Mouse (Mus musculus) frontal cortex, adult 2 months (tissue): ENCODE data around the gene Trak1. TPM values are rescaled to one million over a fixed set of nuclear protein-coding genes. Genes with fewer than 3 reads are reported as not detected.

Experiments
- DNase-seq, 2 experiments: peaks; one replicate each; pipeline ENCODE4 v3.0.0; 2022; ENCODE audit warnings: low spot score in 1 of 2; ENCODE audit errors: extremely low spot score in 1 of 2
- polyA plus RNA-seq: library from polyadenylated mRNA; depleted of rRNA; stranded (reverse); fragments of >200 nt; gene quantifications from 2 replicates; pipeline ENCODE4 v1.2.3, GENCODE M21; 2012

The Trak1 gene
- polyA plus RNA-seq, 1 experiment = 139 TPM

DNA sequence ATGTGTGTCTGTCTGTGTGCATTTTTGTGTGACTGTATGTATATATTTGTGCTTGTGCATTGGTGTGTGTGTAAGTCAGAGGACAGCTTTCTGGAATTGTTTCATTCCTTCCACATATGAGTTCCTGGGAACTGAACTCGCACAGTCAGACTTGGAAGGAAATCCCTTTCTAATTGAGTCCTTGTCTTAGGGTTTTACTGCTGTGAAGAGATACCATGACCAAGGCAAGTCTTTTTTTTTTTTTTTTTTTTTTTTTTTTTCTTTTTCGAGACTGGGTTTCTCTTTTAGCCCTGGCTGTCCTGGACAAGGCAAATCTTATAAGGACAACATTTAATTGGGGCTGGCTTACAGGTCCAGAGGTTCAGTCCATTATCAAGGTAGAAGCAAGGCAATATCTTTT is 6.0 kb upstream of the Trak1 start:
- DNase-seq = no peak

DNA sequence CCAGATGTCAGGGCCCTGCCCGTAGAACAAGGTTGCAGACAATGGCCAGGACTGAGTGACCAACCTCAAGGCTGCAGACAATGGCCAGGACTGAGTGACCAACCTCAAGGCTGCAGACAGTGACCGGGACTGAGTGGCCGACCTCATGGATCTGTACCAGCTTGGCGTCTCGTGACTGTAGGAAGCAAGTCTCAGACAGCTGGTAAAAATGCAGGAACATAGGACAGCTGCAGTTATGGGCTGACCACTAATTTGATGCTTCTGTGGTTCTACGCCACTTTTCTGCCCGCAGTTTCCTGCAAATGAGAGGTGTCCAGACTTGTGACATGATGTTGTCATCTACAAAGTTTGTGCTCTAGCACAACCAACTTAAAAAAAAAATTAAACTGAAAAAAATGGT is 4.1 kb upstream of the Trak1 start:
- no peak for DNase-seq

DNA sequence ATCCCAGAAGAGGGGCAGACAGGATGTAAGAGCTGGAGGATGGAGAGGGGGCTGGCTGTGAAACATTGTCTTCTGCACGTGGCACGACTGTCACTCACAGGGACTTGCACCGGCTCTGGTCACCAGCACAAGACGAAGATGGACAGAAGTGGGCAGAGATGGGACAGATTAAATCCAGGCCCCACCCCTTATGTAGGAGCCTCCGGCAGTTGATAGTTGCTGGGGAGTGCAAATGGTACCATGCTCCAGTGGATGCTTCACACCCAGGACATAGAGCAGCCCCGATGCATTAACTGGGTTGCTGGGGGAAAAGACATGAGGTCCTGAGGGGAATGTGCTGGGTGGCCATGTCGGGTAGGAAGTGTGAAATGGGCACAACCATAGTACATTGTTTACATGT is 2.1 kb upstream of the Trak1 start:
- DNase-seq = no peak

DNA sequence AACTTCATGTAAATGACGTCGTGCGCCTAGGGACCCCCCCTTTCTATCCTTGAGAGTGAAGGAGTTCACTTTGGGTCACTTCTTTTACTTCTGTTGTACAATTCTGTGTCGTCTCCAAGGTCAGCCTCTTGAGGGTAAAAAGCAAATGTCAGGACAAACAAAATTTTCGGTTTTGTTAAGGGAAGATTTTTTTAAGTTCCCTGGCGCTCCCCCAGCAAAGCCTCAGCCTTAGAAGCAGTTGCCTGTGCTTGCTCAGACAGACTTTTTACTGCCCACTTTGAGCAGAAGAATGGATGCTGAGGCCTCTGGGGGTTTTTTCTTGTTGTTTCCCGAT is 730 bp downstream of the Trak1 start:
- no peak for DNase-seq

DNA sequence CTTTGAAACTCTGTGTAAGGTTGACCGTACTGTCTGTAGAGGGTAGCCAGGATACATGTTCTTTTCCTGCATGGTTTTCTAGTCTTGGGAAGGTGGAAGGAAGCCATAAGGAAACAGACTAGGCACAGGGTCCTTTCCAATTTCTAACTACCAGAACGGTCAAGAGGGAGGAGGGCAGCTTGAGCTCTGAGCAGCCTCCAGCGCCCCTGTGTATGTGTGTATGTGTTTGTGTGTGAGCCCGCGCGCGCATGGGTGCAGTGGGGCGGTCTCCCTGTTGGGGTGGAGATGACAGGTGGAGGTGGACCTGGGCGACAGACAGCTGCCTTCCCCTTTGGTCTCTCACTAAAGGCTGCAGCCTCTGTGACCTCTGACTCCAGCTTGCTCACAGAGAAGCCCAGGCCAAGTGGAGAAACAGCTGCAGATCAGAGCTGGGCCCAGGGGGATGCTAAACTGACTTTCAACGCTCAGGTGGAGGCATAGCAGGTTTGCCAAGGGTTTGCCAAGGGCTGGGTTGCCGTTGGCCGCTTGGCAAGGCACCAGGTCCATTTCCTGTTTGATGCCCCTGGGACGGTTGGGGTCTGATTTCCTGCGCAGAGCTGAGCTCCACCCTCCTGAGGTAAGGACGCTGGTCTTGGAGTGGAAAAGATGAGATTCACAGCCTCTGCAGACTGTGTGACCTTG is 1.2 kb downstream of the Trak1 start:
- no peak for DNase-seq

DNA sequence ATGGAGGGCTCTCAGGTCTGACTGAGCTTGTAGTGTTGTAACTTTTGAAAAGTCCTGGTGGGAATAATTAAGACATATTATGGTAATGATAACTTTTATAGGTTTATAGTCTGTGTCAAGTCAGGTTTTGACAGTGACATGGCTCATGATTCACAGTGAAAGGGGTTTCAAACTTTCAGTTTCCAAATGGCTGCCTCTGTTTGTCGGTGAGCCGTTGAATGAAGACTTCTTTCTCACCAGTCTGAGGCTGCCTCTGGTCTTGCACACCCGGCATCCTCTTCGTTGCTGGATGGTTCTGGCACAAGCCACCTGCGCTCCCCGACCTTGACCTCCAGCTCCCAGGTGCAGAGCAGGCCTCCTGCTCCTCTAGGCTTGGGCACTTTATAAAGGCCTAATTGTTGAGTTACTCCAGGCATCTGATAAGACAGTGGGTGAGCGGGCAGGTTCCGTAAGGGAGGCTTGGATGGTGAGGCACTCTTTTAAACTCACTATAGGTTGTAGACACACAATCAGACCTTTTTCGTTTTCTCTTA is 2.0 kb downstream of the Trak1 start:
- no peak for DNase-seq

DNA sequence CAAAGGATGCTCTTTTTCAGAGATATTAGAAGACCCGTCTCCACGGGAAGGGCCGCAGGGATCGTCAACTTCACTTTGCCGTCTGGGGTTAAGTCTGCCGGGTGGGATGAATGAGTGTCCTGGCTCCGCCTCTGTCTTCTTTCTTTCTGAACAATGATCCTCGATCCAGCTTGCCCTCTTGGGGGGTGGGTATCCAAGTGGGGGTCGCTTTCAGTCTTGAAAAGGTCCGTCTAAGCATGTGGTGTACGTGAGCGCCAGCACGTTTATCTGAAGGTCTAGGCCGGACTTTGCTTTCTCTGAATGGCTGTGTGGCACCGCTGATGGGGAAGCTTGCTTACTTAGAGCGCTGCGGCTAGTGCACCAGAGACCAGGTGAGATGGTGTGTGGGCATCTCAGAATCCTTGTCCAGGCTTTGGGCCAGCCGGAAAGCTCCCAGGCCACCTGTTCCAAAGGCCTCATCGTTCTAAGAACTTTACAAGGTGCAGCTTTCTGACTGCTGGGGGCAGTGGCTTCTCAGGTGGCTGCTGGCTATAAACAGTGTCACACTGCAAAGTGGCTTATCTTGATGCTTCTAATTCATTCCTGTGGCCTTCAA is 2.8 kb downstream of the Trak1 start:
- no peak for DNase-seq

DNA sequence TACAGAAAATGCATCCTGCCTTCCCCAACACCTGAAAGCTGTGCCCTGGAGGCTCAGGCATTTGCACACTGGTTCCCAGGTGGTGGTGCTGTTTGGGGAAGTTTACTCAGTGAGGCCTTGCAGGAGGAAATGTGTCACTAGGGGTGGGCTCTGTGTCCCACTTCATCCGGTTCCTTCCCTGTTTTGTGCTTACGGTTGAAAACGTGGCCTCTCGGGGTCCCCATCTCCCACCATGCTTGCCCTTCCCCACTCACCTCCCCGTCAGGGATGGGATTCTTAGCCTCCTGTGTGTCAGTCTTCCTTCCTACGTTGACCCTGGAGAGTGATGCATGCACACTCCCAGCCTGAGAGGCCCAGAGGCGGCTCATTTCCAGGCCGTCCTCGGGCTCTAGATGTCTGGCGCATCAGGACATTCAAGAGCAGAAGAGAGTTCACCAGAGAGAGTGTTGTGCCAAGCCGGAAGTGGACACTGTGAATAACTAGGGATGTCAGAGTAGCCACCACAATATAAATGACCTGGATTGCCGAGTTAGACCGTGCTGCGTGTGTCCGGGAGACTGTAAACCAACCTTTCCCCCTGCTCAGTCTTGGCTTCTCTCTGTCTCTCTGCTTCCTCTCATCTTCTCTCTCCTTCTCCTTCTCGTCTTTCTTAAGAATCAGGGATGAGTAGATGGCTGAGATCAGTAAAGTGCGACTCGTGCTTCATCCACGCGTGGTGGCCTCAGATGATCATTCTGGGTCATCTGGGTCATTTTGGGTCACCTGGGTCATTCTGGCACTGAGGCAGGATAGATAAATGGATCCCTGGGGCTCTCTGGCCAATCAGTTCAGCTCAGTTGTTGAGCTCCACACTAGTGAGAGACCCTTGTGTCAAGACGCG is 4.0 kb downstream of the Trak1 start:
- no peak for DNase-seq

DNA sequence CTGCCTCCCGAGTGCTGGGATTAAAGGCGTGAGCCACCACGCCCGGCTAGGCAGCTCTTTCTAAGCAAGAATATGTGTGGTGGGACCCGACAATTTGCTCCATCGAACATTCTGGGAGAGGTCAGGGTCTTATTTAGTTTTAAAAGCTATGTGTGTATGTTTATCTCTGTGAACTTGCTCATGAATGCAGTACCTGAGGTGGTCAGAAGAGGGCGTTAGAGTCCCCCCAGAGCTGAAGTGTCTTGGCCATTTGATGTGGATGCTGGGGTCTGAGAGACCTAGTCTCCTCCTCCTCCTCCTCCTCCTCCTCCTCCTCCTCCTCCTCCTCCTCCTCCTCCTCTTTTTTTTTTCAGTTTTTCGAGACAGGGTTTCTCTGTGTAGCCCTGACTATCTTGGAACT is 5.2 kb downstream of the Trak1 start:
- DNase-seq = no peak

DNA sequence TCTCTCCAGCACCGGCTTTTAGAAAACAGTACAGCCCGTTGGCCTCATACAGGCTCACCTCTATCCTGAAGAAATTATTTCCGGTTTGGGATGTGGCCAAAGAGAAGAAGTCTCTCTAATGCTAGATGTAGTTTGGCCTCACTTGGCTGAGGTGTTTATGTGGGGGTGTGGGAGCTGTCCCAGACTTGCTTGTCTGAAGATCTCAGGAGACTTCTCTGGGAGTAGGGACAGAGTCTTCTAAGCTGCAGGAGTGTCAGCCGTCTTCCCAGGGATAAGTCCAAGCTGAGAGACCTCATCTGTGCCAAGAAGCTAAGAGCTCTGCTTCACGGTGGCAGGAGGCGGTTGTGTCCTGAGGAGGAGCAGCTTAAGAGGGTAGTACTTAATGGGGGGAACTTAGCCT is 5.8 kb downstream of the Trak1 start:
- DNase-seq = no peak

DNA sequence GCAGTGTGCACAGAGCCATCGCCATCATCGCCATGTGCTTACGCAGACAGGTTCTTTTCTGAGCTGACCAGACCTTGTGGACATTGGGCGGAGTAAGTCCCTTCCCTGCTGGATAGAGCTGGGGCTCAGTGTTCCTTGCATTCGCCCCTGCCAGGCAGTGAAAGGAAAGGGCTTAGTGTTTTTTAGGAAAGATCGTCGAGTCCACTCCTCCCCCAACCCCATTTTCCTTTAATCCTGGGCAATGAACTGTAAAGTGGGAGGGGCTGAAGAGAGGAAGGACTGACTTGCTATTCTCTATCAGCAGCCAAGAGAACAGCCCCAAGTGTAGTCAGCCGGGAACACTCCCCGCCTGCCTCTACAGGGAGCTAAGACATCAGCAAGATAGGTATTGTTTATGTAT is 6.4 kb downstream of the Trak1 start:
- no peak for DNase-seq

DNA sequence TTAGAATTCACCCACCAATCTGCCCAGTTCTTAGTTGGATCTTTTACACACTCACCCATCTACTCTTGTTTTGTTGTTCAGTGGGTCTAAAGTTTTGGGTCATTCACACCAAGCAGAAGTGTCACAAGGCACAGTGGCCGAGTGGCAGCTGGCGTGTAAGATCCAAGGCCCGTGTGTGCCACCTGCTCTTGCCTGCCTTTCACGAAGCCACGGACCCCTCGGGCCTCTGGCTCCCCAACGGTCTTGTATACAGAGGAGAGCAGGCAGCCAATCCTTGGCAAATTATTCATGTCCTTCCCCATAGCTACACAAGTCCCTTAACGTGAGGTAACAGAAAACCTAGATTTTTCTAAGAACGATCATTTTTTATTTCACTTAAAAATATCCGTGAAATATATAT is 7.2 kb downstream of the Trak1 start:
- no peak for DNase-seq

DNA sequence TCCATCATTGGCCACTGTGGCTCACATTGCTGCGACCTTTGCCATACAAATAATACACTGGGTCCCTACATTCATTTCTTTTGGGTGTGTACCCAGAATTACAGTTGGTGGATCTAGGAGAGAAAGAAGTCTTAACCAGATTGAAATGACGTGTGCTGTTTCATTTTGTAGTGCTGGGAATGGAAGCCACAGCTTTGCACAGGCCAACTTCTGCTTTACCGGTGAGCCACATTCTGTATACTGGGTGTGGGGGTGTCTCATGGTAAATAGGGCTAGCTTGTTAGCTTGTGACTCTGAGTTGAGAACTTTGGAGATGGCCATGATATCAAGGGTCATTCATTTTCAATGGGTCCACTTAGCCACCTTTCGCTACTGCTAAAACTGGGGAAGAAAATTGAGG is 8.2 kb downstream of the Trak1 start:
- DNase-seq = no peak

DNA sequence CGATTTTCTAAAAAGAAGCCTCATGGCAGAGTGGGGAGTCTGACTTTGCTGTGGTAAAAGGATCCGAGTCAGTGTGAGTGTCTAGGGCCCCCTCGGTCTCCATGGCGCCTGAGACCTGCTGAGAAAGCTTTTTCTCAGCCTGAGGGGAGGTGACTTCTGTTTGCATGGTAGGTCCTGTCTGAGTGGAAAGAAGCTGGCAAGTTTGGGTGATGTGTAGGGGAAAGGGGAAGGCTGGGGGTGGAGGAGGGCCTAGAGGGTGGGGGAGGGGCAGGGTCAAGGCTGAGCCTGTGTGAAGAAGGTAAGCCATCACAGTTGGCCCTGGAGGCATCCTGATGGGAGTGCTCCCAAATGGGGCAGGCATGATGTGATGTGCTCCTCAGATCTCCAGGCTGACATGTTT is 12.0 kb downstream of the Trak1 start:
- no peak for DNase-seq

DNA sequence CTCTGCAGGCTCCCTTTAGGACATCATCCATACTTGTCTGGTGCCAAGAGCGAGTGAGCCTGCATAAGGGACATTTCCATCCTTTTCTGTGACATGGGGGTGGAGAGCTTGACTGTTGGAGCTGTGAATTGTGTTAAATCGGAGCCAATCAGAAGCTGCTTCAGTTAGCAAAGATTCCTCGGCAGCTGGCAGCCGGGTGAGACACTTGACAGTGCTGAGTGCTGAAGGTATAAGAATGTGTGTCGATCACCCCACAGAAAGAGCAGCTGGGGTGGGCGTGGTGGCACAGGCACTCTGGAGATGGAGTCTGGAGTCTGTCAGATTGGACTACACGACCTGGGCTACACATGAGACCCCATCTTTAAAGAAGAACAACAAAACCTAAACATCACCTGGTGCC is 13.2 kb downstream of the Trak1 start:
- DNase-seq = no peak

DNA sequence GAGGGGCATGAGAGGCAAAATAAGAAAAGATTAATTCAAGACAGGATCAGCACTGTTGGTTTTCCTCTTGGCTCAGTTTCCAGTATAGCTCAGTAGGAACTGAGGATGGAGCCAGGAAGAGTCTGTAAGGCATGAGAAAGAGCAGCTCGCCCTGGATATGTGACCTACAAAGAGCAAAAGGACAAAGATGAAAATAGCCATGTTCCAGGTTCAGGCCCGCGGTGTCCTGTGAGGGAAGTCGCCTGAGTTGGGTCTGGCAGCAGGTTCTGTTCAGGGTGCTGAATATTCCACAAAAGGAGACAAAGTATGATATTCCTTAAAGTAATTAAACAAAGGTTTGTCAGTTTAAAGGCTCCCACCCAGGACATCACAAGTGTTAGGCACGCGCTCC is 14.5 kb downstream of the Trak1 start:
- no peak for DNase-seq

DNA sequence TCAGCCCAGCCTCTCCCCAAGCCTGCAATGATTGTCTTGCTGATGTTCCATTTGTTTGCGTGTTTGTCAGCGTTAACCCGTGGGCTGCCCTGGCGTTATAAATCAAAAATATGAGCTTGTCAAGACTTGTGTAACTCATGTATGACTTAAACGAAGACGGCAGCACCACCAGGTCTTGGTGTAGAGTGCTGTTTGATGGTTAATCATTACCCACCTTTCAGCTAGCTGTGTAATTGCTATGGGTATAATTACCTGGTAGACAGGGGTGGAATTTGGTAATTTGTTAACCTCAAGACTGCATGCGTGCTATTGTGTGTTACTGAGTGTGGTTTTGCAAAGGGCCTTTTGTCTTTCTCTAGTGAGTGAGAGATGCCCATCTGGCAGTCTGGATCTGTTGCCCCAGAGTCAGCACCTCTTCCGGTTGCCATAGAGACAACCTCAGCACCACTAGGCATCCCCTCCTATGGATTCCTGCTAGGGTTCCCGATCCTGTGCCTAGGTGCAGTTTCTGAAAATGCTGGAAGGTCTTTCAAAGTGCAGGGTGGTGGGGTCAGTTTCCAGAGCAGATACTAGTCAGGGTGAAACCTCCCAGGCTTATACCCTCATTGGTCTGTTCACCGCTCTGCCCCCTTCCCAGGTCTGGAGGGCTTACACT is 15.1 kb downstream of the Trak1 start:
- DNase-seq = no peak

DNA sequence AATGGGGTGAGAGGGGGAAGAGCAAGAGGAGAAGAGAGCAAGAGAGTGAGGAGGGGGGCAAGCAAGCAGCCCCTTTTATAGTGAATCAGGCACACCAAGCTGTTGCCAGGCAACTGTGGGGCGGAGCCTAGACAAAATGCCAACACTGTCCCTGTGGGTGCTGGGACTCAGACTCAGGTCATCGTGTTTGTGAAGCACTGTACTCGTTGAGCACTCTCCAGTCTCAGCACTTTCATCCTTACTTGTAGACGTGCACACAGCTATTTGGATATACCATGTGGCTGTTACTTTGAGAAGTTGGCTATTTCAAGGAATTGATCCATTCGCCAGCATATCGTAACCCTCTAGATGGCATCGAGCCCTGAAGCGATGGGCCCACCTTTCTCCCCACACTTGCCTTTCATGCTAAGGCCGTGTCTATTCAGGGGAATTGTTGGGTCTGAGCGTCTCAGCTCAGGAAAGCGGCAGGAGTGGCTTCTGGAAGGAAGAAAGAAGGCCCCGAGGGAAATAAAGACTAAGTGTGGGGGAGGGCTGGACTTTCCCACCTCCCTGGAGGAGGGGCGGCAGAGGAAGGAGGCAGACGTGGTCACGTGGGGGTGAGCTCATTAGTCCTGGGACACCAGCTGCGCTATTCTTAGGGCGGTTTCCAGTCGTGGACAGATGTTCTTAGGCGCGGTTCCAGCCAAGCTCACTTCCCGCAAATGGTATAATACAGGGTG is 16.5 kb downstream of the Trak1 start:
- peak; percentile 43 to 64 for DNase-seq

DNA sequence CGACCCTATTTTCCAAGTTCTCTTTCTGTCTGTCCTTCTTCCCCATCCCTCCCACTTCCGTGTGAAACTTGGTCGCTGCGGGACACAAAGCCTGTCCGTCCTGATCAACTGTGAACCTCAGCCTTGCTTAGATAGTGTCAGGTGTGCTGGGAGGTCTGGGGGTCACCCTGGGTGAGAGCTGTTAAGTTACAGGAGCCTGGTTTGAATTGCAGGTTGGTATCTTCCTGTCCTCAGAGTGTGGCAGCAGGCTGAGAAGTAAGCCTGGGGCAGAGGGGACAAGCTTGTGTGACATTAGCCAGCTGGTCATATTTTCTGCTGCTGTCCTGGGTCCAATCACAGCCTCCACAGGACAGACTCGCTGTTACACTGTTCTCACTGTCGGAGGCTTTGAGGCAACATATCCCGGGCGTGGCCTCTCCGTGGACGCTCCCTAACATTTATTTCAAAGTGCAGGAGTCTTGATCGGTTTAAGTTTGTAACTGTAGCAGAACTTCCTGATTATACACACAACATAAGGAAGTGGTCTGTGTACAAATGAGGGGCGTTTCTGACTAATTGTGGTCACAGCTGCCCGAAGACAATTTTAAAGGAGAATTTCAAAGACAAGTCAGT is 17.3 kb downstream of the Trak1 start:
- no peak for DNase-seq

DNA sequence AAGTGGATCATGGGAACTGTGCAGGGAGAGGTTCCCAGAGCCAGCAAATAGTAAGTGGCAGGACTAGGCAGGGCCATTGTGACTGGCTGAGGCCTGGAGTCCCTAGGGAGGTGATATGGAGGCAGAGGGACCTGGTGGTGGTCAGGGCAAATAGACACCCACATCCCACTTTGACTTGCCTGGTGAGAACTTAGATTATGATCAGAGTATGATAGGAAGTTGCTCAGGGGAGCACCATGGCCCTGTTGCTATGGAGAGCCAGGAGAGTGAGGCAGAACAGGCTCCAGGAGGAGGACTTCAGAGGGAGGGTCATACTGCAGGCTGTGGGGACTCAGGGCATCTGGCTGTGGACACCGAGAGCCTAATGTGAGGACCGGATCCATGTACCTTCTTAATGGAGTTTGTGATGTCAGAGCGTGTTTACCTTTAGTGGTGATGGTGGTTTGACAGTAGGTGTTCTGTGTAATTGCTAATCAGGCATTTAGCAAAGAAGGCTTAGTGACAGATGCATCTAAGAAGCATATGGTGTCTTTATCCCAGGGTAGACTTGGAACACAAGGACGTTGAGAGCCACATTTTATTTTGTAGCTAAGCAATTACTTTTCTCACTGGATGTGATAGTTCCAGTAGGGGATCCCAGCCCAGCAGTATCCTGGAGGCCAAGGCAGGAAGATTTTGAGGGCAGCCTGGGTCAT is 18.7 kb downstream of the Trak1 start:
- DNase-seq = no peak
